Mouse (Mus musculus): Measurements from ENCODE around the gene Smarcd1.

- TF ChIP-seq CTCF (IDR thresholded peaks at IDR 0.05; ENCODE audit: control insufficient read depth, insufficient read depth, insufficient replicate concordance, low read depth, low read length), result no peak
- no peak for TF ChIP-seq POLR2A (IDR thresholded peaks at IDR 0.05; ENCODE audit: control insufficient read depth, low read depth, low read length)
These were observed 11.0 kb upstream of the Smarcd1 start for GRCm38 (mm10) chr15:99690924-99691323.

Data from testis, adult 2 months (tissue).